Mouse (Mus musculus) adrenal gland, postnatal 14 days (tissue): ENCODE data around the gene Rps18. TPM values are rescaled to one million over a fixed set of nuclear protein-coding genes. Genes with fewer than 3 reads are reported as not detected.
"Not testable (repeated sequence)": the region's sequence is repeated elsewhere in the genome, so short reads cannot be mapped to it uniquely, and the experiment has no call there.

Experiments
- DNase-seq: peaks from one replicate; pipeline ENCODE4 v3.0.0; 2021; ENCODE audit warnings: mixed read lengths
- total RNA-seq: library from RNA; stranded (reverse); gene quantifications from 2 replicates; pipeline ENCODE4 v1.2.3, GENCODE M21; 2021

The Rps18 gene
- total RNA-seq, 1 experiment from 2014 or later = 760 TPM

DNA sequence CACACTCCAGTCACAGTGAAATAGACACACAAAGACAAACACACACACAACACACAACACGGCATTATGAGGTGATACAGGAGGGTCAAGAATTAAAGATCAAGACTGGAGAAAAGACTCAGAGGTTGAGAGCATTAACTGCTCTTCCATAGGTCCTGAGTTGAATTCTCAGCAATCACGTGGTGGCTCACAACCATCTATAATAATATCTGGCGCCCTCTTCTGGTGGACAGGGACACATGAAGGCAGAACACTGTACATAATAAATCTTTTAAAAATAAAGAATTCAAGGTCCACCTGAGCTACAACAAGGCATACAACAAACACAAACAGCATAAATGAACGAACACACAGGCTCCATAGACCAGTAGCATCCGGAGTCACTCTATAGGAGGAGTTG is 13.1 kb upstream of the Rps18 start:
- peak; percentile 62 for DNase-seq

DNA sequence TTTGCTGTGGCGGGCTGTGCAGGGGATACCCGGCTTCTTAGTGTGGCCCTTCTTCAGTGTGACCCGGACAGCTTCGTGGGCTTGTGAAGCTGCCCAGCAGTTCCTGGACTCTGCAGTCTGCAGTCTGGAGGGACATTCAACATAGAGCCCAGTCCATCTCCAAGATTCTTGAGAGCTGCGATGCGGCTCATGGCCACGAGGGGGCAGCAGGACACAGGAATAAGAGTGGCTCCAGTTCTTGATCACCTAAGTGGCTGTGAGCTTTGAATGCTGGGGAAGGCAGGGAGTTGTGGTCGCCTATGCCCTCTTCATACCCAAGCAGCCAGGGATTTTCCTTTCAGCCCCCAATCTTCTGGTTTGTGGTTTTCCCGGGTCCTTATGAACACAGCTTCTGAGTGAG is 12.7 kb upstream of the Rps18 start:
- DNase-seq = peak; percentile 83

DNA sequence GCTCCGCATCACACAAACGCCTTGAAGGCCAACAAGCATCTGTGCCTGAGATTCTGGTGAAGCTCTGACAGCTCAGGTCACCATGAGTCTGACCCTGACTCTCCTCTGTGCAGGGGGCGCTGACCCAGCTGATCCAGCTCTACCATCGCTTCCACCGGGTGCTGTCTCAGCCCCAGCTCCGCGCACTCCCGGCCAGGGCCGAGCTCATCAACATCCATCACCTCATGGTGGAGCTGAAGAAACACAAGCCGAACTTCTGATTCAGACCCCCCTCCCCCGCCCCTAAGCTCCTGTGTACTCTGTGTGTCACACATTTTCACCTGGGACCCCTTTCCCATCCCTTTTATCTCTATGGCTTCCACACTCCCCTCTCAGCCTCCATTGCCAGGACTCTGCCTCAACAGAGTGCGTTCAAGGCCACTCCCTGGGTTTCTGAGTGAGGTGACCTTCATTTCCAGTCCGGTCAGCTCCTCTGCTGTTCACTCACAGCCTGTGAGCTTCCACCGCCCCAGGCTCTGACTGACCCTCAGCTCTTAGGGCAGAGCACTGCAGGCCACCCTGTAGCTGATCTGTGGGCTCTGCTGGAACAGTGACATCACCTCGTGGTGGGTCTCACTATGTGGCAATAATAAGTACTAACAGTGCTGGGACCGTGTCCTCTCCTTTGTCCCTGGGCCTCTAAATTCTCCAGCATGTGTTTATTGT is 10.2 kb upstream of the Rps18 start:
- DNase-seq = peak; percentile 61

DNA sequence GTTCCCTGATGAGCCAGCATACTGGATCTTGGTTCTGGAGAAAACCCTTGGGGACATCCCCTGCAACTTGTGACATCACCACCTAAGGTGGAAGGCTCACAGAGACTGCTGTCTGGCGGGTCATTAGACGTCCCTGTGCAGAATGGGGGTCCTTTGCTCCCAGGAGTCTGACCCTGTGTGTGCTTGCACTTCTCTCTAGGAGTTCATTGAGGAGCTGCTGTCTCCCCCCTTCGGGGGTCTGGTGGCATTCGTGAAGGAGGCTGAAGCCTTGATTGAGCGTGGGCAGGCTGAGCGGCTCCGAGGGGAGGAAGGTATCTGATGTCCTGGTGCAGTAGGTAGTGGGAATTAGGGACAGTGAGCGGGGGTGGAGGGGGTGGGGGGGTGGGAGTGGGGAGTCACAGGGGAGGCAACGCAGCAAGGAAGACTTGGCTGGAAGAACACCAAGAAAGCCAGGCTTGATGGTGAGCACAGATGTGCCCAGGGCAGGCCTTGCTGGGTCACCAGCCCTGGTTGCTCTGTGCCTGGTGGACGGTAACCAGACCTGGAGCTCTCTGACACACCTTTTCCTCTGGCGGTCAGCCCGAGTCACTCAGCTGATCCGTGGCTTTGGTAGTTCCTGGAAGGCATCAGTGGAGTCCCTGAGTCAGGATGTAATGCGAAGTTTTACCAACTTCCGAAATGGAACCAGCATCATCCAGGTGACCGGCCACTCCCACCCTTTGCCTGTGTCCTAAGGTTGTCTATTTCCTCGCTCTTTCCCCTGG is 9.5 kb upstream of the Rps18 start:
- DNase-seq = no peak

DNA sequence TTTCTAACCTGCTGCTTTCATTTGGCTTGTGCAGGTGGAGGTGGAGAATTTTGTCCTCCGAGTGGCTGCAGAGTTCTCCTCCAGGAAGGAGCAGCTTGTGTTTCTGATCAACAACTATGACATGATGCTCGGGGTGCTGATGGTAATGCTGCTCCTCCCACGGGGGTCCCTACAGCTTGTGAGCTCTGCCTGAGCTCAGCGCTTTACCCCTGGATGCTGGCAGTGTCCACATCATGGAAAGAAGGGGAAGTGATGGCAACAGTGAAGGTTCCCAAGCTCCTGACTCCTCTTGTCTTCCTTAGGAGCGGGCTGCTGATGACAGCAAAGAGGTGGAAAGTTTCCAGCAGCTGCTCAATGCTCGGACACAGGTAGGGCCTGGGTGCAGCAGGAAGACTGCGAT is 7.1 kb upstream of the Rps18 start:
- DNase-seq = no peak

DNA sequence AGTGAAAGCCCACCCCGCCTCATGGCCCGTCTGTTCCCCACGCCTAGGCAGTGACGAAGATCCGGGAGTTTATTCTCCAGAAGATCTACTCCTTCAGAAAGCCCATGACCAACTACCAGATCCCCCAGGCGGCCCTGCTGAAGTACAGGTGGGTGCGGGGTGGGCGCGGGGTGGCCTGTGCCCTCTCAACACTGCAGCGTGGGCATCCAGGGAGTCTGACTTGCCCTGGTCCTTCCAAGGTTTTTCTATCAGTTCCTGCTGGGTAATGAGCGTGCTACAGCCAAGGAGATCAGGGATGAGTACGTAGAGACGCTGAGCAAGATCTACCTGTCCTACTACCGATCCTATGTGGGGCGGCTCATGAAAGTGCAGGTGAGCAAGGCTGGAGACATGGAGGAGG is 4.1 kb upstream of the Rps18 start:
- no peak for DNase-seq

DNA sequence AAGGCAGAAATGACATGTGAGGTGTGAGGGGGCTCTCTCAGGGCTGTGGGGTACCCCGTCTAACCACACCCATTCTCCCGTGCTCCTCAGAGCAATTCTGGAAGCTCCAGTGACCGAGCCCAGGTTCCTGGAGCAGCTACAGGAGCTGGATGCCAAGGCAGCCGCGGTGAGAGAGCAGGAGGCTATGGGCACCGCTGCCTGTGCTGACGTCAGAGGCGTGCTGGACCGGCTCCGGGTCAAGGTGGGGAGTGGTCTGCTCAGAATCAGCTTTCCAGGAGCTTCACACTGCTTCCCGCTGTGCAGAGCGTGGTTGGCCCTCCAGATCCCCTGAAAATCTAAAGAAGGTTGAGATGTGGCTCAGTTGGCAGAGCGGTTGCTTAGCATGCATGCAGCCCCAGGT is 3.3 kb upstream of the Rps18 start:
- DNase-seq = no peak

DNA sequence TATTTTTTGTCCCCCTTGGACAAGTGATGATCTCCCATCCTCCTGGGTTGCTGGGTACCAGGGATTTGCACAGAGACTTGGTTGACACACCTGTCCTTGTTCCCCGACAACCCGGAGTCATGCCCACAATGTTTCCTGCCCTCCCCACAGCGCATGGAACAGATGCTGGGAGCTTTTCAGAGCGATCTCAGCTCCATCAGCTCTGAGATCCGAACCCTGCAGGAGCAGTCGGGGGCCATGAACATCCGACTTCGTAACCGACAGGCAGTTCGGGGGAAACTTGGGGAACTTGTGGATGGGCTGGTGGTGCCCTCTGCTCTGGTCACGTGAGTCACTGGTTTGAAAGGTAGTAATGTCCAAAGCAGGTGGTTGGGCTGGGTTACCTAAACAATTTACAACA is 2.6 kb upstream of the Rps18 start:
- DNase-seq = no peak

DNA sequence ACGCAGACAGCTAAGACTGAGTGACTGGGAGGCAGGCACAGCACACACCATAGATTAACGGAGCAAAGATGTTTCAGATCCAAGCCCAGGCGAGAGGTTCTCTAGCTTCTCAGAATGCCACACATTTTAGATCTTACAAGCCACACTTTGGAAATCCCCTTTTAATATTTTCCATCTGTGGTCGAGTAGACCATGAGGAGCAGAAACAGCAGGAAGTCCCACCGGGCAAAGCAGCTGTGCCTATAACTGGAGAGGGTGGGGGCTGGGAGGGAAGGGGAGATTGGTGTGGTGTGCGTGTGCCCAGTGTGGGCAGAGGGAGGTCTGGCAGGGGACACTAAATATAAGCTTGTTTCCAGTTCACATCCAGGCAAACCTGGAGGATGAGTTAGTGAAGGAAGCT is 1.7 kb upstream of the Rps18 start:
- no peak for DNase-seq

DNA sequence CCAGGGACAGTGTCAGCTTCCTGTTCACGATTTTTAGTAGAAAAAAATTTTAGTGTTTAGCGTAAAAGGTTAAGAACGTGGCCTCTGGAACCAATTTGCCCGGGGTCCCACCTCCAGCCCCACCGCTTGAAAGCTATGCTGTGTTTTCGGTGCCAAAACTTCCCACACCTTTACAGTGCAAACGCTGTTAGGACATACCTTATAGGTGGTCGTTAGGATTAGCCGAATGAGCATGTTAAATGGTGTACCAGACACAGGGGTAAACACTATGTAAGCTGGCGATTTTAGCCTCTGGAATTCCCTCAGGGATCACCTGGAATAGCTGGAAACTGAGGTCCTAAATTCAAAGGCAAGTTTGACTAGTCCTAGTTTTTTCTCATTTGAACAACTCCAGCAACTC is 535 bp upstream of the Rps18 start:
- DNase-seq = no peak

DNA sequence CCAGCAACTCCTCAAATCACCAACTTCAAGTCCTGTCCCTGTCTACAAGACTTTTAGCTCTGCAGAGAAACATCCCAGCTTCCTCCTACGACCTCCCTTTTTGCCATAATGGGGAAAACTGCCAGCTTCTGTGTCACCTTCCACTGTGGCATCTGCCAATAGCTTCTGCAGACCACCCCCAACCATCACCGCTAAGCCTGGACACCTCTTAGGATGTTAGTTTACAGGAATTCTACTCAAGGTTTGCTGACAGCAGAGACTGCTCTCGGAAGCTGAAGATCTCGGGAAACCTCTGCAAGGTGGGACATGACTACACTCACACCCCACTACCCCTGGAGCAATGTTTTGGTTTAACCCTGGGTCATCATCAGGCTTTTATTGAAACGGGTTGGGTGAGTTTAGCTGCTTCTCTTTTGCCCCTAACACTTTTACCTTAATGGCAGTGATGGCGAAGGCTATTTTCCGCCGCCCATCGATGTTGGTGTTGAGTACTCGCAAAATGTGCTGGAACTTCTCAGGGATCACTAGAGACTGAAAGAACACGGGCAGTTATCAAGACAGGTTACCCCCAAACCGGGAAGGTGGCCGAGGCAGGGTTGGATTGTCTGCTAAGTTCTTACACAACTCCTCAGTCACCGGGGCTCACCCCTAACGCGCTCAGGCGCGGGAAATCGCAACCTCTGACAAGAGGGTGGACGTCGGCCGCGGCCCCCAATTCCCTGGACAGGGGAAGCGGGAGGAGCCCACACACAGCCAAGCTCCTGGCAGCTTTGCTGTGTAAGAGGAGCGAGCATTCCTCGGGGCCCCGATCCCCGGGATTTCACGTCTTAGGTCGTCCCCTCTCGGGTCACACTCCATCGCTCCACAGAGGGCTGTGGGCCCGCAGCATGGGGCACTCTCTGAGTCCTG is 901 bp downstream of the Rps18 start:
- peak; percentile 64 for DNase-seq

DNA sequence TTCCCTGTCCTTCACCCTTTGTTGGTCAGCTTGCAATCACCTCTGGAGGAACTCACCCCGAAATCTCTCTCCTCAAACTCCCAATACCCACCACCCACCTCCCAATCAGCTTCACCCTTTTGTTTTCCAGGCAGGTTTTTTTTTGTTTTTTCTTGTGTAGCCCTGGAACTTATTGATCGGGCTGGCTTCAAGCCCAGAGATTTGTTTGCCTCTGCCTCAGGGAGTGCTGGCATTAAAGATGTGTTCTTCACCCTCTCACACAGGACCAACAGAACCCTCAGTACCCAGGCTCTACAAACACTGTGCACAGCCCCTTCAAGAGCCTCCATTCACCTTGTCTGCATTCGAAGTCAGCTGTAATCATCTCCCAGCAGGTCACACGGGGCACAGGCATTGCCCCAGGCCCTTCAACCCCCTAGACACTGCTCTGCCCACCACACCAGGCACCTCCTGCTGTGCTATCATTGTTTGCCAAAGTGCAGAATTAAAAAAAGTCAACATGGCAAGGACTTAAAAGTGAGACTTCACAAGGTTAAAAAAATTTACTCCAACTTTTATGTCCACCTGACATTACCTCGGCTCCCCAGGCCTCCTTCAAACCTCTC is 1.7 kb downstream of the Rps18 start:
- DNase-seq = no peak

DNA sequence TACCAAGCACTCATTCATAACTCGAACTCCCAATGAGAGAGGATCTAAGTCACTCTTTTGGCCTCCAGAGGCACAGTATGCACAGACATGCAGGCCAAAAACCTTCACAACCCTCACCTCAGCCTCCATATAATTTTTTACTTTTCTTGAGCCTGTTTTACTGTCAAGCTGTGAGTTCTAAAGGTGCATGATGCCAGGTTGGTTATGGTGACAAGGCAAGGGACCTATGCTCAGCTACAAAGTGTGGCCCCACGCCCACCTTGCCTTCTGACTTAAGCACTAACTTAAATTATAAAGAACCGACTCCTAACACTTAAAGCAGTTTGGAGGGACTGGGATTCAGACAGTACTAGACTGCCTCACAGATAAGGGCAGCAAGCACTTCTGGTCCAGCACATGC is 2.5 kb downstream of the Rps18 start:
- no peak for DNase-seq

DNA sequence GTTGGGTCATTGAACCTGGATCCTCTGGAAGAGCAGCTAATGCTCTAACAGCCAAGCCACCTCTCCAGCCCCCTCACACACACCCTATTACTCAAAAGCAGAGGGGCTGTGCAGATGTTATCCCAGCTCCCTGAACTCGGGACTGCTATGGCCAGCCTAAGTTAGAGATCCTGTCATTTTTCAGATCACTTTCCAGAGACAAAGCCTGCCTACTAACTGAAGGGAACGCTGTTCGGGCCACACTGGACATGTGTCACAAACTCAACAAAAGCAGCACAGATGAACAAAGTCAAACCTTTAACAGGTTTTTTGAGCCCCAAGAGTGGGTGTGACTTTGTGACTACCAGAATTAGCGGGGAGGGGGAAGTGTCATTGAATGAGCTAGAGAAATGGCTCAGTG is 2.9 kb downstream of the Rps18 start:
- no peak for DNase-seq

DNA sequence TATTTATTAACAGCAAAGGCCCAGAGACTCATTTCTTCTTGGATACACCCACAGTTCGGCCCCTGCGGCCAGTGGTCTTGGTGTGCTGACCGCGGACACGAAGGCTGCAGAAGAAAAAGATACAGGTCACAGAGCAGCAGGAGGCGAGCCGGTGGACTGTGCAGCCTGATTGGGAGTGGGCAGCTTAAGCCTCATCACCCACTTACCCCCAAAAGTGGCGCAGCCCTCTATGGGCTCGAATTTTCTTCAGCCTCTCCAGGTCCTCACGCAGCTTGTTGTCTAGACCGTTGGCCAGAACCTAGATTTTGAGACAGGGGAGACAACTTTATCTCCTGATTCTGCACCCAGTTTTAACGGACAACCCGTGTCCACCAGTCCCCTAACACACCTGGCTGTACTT is 3.8 kb downstream of the Rps18 start:
- not testable (repeated sequence) for DNase-seq

DNA sequence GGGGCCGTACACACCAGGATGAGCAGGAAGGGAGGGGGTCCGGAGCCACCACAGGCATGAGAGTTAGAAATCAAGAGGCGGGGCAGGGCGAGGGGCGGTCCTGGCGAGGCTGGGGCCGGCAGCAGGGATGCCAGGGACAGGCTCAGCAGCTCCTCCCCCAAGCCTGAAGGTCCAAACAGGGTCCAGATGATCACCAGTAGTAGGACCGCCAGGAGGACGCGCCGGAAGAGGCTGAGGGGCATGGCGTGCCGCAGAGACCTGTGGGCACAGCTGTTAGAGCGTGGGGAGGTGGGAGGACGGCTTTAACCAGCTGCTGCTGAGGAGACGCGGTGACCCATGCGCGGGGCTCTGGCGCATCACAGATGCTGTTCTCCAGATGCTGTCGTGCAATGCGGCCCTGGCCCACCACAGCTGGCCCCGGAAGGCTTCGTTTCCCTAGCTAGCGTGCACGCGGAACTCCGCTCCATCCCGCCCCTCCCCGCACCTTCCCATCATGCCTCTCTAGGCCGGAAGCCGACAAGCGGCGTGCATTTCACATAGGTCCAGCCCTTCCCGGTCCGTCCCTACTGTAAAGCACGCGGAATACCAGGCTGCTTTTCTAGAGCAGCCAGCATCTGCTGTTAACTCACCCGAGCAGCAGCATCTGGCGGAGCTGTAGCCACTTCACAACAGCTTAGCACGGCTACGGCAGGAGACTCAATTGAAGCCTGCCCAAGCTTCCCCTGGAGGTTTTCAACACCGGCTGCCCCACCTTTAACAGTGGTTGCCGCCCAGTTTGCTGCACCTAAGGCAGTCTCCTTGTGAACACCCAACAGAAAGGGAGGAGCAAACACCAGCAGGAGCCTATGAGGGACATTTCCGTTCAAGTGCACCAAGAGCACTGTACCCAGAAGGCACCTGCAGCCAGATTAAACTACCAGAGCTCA is 4.5 kb downstream of the Rps18 start, which contains the start of gene B3galt4:
Gene B3galt4, minus strand, starts transcription at position 468 of the 926 bp plus-strand sequence.
- peak; percentile 91 for DNase-seq

DNA sequence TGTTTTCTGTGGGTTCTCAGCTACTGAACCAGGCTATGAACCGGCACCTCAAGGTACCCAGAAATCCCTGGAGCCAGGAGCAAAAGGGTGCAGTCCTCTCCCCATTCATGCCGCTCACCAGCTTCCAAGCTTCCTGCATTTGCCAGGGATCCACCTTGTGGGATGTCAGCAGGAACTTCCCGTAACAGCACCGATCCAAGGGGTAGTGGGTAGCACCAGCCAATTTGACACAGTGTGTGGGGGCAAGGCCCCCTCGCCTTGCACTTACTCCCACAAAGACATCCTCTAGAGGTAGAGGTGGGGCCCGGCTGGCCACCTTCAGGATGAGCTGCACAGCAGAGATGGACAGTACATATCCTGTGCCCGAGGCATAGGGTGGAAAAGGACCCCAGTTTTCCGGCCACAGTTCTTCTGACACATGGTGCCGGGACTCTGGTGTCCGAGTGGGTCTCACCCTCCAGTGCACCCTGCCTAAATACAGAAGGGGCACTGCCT is 5.6 kb downstream of the Rps18 start:
- DNase-seq = no peak

DNA sequence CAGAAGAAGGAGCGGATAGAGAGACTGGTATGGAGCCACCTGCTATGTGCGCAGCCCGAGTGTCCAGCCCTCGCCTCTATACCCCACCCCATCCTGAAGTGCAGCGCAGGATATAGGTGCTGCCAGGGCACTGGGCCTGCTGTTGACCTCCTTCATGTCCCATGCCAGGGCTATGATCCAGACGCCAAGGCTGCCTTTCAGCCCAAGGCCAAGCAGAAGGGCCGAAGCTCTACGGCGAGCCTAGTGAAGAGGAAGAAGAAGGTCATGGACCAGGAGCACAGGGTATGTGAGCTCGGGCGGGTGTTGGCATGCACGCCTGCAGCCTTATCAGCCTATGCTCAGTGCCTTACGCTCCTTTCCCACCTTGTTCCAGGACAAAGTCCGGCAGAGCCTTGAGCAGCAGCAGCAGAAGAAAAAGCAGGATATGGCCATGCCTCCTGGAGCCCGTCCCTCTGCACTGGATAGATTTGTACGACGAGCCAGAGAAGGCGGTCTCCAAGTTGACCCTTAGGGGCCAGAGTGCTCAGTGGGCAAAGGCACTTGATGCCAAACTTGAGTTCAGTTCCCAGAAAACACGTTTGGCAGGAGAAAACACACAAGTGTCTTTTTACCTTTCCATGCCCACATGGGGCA is 6.8 kb downstream of the Rps18 start:
- DNase-seq = peak; percentile 61

DNA sequence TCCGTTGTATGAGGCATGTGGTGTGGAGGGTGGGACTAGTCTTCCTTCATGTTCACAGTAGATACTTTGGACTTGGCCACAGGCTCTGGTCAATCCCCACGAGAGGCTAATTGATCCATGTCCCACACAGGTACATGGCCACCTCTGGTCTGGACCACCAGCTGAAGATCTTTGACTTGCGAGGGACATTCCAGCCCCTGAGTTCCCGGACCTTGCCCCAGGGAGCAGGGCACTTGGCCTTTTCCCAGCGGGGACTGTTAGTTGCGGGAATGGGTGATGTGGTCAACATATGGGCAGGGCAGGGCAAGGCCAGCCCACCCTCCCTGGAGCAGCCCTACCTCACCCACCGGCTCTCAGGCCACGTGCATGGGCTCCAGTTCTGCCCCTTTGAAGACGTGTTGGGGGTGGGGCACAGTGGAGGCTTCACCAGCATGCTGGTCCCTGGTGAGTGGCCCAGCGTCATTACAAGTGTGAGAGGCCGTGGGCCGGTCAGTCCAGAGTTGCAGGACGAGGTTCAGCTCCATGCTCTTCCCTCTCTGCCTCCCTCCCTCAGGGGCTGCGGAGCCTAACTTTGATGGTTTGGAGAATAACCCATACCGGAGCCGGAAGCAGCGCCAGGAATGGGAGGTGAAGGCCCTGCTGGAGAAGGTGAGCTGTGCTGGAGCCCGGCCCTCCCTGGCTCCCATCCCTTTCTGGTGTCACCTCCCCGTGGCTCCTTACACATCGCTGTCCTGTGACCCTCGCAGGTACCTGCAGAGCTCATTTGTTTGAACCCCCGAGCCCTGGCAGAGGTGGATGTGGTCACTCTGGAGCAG is 7.5 kb downstream of the Rps18 start:
- no peak for DNase-seq
